Mouse (Mus musculus) frontal cortex, postnatal 25 days (tissue): Measurements from ENCODE around the gene Ccdc63.
"Not testable (repeated sequence)": the region's sequence is repeated elsewhere in the genome, so short reads cannot be mapped to it uniquely, and the experiment has no call there.

Experiments
- DNase-seq, 2 experiments: peaks; one replicate each; pipeline ENCODE4 v3.0.0; 2022; ENCODE audit warnings: low spot score in 2 of 2

The Ccdc63 gene

GRCm38 (mm10) chr5:122140723-122141122 lies at the start of gene Ccdc63:
Gene Ccdc63 (minus strand): TSS chr5:122140823.
- DNase-seq: no peak

DNA sequence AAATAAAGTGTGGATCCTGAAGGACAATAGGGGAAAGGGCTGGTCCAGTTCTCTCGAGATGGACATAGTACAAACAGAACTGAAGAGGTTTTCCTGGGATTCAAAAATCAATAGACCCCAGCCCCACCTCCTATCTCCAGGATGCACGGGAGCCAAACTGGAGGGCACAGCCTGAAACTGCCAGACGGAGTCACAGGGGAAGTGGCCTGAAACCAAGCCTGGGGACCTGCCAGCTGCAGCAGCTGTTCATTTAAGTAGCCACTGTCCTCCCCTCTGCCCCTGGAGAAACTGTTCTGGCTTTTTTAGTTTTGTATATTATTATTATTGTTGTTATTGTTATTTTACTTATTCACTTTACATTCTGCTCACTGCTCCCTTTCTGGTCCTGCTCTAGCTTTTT lies 48.5 kb upstream of the Ccdc63 start:
- DNase-seq: no peak

- not testable (repeated sequence) for DNase-seq
These were observed 44.2 kb upstream of the Ccdc63 start for GRCm38 (mm10) chr5:122184858-122185257.

DNA sequence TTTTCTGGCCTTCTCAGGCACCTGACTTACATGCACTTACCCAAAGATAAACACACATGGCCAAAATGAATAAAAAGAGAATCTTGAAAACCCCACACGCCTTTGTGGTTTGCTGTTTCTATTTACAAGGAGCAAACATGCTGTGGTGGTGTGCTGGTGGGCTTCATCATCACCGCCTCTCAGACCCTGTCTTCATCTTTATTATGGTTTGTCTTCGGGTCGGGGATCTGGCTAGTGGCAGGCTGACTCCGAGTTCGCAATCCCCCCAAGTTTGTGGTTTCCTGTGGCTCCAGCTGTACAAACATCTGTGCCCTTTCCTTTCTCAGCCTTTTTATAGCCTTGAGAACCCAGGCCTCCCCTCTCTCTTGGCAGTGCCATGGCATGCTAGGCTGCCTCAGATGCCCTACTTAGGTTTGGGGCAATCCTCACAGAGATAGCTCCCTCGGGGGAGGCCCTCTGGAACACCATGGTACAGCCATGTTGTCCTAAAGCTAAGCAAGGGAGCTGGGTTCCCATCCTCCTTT lies 43.7 kb upstream of the Ccdc63 start:
- DNase-seq: no peak

DNA sequence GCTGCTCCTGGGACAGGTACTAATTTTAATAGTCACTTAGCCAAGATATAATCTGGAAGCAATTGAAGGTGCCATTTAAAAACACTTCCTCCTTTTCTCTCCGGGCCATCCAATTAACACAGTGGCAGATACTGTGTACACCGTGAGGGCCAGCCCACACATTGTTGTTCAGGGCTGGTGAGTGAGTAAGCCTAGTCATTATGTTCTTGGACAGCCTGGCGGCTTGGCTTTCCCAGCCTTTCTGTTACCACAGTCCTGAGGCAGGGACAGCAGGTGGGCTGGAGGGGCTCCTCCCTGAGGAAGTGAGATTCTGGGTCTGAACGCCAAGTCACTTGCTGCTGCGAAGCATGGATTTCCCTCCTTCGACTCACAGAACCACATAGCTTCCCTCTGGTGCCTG lies 39.0 kb upstream of the Ccdc63 start:
- no peak for DNase-seq

GRCm38 (mm10) chr5:122176398-122176797 lies 35.8 kb upstream of the Ccdc63 start:
- DNase-seq: no peak

GRCm38 (mm10) chr5:122175961-122176360 lies 35.3 kb upstream of the Ccdc63 start:
- no peak for DNase-seq

DNA sequence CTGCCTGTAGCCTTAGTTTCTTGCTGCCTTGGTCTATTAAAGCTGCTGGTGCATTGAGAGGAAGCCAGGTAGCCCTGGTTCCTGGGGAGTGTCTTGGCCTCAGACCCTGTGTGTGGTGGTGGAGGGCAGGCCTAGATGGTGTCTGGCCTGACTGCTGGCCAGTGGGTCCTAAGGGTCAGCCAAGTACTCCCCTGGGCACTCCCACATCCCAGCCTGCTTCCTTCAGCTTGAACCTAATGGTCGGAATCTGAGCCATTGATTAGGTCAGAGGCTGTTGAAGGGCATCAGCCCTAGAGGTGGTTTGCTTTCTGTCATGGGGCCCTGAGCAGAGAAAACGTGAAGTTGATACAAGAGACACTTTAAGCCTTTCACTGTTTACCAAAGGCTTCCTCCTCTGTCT lies 34.8 kb upstream of the Ccdc63 start:
- DNase-seq: no peak

GRCm38 (mm10) chr5:122171058-122171457 lies 30.4 kb upstream of the Ccdc63 start:
- no peak for DNase-seq

GRCm38 (mm10) chr5:122168344-122169069 lies 27.9 kb upstream of the Ccdc63 start:
- no peak for DNase-seq

DNA sequence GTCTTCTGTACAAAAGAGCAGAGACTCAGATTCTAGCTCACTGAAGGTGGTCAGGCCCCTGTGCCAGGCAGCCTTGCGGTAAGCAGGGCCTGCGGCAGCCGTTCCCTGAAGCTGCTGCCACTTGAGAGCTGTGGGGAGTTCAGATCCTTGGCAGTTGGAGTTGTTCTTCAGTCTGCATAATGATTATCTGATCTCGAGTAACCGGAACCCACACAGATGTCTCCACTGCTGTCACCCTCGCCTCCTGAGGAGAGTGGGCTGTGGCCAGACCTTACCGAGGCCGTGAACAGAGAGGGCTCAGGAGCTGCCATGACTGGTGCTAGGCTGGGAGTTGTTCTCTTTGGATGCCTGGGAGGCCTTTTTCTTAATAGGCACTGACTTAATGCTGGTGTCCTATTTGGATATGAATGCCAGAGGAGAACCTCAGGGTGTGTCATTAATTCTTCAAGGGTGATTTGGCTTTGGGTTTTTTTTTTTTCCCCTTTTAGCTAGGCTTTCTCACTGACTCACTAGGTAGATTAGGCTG lies 26.1 kb upstream of the Ccdc63 start:
- no peak for DNase-seq

GRCm38 (mm10) chr5:122165233-122165915 lies 24.8 kb upstream of the Ccdc63 start:
- DNase-seq: no peak

DNA sequence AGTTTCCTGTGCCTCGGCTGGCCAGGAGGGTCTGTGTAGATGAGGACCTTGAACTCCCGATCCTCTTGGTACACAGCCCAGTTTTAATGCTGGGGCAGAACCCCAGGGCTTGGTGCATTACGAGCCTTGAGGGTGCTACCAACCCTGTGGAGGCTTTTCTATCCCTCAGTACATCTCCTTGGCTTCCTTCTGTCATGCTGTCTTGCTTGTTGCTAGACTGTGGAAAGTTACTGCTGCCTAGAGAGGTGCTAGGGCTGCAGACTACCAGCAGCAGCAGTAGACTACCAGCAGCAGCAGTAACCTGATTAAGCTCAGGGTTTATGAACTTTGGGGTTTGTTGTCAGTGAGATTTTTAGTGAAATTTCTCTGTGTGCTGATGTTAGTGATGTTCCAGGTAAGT lies 23.4 kb upstream of the Ccdc63 start:
- DNase-seq: no peak

- DNase-seq: no peak
These were observed 22.6 kb upstream of the Ccdc63 start for GRCm38 (mm10) chr5:122163194-122163593.

GRCm38 (mm10) chr5:122158557-122159515 lies 18.2 kb upstream of the Ccdc63 start:
- no peak for DNase-seq

GRCm38 (mm10) chr5:122157827-122158381 lies 17.3 kb upstream of the Ccdc63 start, which contains the start of gene Ppp1cc:
Gene Ppp1cc (plus strand): TSS chr5:122158278.
- DNase-seq: peak; percentile 73 to 76

DNA sequence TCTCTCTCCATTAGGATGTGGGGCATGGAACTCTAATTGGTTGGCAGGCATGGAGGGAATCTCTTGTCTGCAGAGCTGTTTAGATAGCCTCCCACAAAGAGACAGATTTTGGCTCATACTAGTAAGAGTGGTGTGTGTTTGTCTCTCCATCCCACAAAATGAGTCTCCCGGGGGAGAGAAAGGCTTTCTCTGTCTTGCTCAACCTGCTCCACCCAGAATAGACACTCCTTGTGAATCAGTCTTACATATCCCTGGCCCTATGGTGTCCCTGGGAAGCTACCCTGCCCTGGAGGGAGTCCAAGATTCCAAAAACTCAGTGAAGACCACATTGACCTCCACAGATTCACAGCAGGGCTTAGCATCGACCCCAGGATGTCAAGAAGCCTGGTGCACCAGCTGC lies 15.9 kb upstream of the Ccdc63 start:
- no peak for DNase-seq

- no peak for DNase-seq
These were observed 15.0 kb upstream of the Ccdc63 start for GRCm38 (mm10) chr5:122155613-122156012.

DNA sequence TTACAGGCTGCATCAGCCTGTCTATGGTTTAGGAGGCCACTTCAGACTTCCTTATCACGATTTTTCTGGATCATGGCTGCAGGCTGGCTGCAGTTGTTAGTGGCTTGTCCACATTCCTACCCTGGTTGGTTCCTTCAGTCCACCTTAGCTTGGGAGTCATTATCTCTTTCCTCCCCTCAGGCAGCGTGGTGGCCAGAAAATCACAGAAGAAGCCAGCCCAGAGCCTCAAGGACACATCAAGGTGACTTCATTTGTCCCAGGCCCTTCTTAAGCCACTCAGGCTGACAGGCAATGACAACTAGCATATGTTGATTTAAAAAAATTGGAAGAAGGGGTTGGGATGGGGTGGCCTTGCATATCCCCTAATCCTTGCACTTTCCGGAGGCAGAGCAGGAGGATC lies 14.2 kb upstream of the Ccdc63 start:
- no peak for DNase-seq

GRCm38 (mm10) chr5:122154006-122154405 lies 13.4 kb upstream of the Ccdc63 start:
- DNase-seq: no peak

GRCm38 (mm10) chr5:122152508-122152907 lies 11.9 kb upstream of the Ccdc63 start:
- DNase-seq: not testable (repeated sequence)
